Mouse (Mus musculus) ovary, postnatal 14 days (tissue): ENCODE results near the gene Arid3a.
A peak's percentile ranks its signal among the peaks of the same experiment; 100 is the strongest.

Experiments
- DNase-seq: peaks from one replicate; pipeline ENCODE4 v3.0.0; 2022; ENCODE audit warnings: low spot score

Gene Arid3a

GRCm38 (mm10) chr10:79976071-79976721 is 49.4 kb downstream of the Arid3a start:
- DNase-seq = no peak

DNA sequence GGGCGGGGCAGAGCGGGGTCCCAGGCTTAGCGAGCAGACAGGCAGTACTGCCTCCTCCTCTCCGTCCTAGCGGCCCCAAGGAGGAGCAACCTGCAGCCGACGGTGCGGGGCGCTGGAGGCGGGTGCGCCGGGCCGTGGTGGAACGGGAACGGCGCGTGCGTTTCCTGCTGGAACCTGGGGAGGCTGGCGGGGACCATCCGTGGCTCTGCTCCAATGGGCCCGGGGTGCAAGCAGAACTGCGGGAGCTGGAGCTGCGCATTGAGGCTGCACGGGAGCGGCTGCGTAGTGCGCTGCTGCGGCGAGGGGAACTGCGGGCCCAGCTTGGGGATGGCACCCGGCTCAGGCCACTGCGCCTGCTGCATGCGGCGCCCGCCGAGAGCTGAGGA is 49.9 kb downstream of the Arid3a start:
- DNase-seq = no peak

DNA sequence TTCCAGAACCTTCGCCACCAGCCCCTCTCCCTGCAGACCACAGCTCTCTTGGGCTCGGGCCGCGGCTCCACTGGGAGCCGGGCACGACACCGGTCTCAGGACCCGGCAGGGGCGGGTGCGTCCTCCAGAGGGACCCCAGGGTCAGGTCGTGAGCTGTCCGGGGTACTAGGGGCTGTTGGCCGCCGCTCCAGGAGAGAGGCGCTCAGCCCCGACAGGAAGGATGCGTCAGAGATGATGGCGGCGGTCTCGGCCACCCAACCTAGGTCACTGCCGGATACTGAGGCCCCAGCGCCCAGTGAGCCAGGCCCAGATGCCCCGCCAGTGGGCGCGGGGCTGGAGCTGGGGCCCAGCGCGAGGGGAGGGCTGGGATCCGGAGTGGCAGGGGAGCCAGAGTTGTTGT is 50.5 kb downstream of the Arid3a start:
- no peak for DNase-seq

- DNase-seq = no peak
Observed at GRCm38 (mm10) chr10:79978061-79978460, 51.2 kb downstream of the Arid3a start.

- DNase-seq = no peak
Observed at GRCm38 (mm10) chr10:79979401-79980155, 52.7 kb downstream of the Arid3a start.

- no peak for DNase-seq
Observed at GRCm38 (mm10) chr10:79983205-79983604, 56.4 kb downstream of the Arid3a start.

DNA sequence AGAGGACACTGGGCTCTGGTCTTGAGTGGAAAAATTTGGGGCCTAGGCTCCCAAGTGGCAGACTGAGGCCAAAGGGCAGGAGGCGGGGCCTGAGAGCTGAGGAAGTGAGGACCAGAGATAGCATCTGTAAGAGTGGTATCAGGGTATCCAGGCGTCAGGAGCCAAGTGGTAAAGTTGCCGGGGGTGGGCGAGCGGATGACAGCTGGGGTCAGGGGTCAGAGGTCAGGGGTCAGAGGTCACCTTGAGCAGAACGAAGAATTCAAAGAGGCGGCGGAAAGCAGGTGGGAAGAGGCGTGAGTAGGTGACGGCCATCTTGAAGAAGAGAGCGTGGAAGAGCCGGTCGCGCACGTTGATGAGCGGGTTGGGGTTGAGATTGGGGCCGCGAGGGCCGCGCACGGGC is 56.8 kb downstream of the Arid3a start:
- DNase-seq = peak; percentile 57

GRCm38 (mm10) chr10:79984195-79984816 is 57.5 kb downstream of the Arid3a start, which contains the start of gene Tmem259:
TSS of gene Tmem259 (minus strand) at chr10:79984330.
- peak; percentile 79 for DNase-seq

GRCm38 (mm10) chr10:79984871-79985270 is 58.0 kb downstream of the Arid3a start:
- peak; percentile 87 for DNase-seq

GRCm38 (mm10) chr10:79985334-79986231 is 58.7 kb downstream of the Arid3a start:
- DNase-seq = peak; percentile 32

DNA sequence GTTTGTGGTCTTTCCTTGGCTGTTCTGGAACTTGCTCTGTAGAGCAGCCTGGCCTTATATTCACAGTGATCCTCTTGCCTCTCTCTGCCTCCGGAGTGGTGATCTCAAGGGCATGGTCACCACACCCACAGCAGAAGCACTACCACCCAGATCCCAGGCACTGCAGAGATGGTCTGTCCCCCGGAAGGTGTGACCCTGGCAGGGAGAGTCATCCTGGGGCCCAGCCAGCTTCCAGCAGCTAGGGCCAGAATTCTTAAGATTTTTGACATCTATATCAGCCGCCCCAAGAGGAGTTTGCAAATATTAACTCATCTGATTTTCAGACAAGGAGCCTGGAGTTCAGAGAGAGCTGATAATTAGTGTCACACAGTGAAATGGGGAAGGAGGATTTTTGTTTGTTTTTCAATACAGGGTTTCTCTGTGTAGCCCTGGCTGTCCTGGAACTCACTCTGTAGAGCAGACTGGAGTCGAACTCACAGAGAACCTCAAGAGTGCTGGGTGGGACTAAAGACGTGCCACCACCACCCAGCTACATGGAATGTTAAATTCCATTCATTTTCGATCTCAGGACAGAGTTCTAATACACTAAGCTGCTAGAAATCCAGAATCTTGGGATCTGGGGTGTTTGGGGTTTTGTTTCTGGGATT is 59.5 kb downstream of the Arid3a start:
- no peak for DNase-seq

- DNase-seq = peak; percentile 86
Observed at GRCm38 (mm10) chr10:79986963-79987362, 60.1 kb downstream of the Arid3a start.

GRCm38 (mm10) chr10:79987771-79988505 is 61.1 kb downstream of the Arid3a start:
- no peak for DNase-seq

- DNase-seq = peak; percentile 59
Observed at GRCm38 (mm10) chr10:79988506-79989271, 61.8 kb downstream of the Arid3a start, which contains the start of gene Cnn2. TSS of gene Cnn2 (plus strand) at chr10:79988584.

GRCm38 (mm10) chr10:79989272-79989786 is 62.5 kb downstream of the Arid3a start:
- no peak for DNase-seq

GRCm38 (mm10) chr10:79989870-79990269 is 63.0 kb downstream of the Arid3a start:
- no peak for DNase-seq

- no peak for DNase-seq
Observed at GRCm38 (mm10) chr10:79991099-79991498, 64.3 kb downstream of the Arid3a start.

- no peak for DNase-seq
Observed at GRCm38 (mm10) chr10:79991548-79991947, 64.7 kb downstream of the Arid3a start.

GRCm38 (mm10) chr10:79994397-79995115 is 67.7 kb downstream of the Arid3a start:
- DNase-seq = no peak
